Mouse (Mus musculus) C2C12 (cell line): ENCODE results near the gene Agpat2.

Source experiments
- CTCF ChIP-seq: IDR thresholded peaks from one replicate; pipeline ENCODE4 v1.5.1; 2011; ENCODE audit not compliant: control insufficient read depth, insufficient read depth, insufficient read length
- MAX ChIP-seq: IDR thresholded peaks from one replicate; pipeline ENCODE4 v1.6.1; 2011; ENCODE audit warnings: mild to moderate bottlenecking, control low read depth

- no peak for TF ChIP-seq CTCF
- TF ChIP-seq MAX = no peak
Measured at GRCm38 (mm10) chr2:26544265-26544664, 60.0 kb downstream of the Agpat2 start.
